Comparison of ENCODE assay signal across 25 mouse cellular contexts in the genomic region with DNA sequence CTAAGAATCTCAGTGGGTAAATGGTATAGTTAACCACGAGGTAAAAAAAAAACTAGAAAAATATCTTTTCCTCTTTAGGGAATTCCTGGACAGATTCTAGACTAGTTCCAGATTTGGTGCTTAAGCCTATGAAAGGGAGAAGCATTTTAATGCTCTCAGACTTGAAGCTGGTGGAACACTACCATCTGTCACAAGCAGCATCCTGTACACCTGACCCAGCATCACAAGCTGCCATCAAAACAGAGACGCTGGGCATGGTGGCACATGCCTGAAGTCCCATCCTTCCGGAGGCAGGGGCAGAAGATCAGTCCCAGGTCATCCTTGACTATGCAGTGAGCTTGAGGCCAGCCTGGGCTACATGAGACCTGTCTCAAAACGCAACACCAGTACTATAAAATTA.
DNase-seq lines count a peak whose midpoint lies in the region; ATAC-seq and TF ChIP-seq lines count a peak whose summit lies in the region.
"Had no signal": no experiment of that assay in that cellular context is flagged by ENCODE, and none has a peak within 500 bp of the region (broad histone marks: within the 10 kb centered on the region; RNA-seq: fewer than 3 reads in every experiment).

No protein-coding gene starts in this region.

- TF ChIP-seq POLR2A in lung, adult 2 months (IDR thresholded peaks at IDR 0.05; ENCODE audit: borderline replicate concordance, extremely low read depth, low read depth, low read length): no peak

- no peaks in the 10 kb centered on the region for H3K9me3 ChIP-seq in forebrain, embryonic 11.5 days (ENCODE audit: control insufficient read depth, low read length)
- no peaks in the 10 kb centered on the region for H3K9me3 ChIP-seq in midbrain, postnatal 0 days (ENCODE audit: low read length)
- H3K9me3 ChIP-seq: embryonic facial prominence, embryonic 15.5 days; forebrain, embryonic 10.5 days; hindbrain, embryonic 12.5 days had no signal

- H3K4me3 ChIP-seq in lung, adult 2 months (replicated peaks; ENCODE audit: extremely low read depth, low read depth, low read length): no peak overlapping the region
- H3K4me3 ChIP-seq in forebrain, embryonic 11.5 days (ENCODE audit: low read depth, low read length): no peak overlapping the region
- no peak overlapping the region for H3K4me3 ChIP-seq in midbrain, postnatal 0 days (ENCODE audit: low read depth, low read length)
- H3K4me3 ChIP-seq: embryonic facial prominence, embryonic 15.5 days; erythroblast, embryonic 14.5 days; forebrain, embryonic 10.5 days; gastrocnemius, adult 2 months; hindbrain, embryonic 12.5 days had no signal

- no peak overlapping the region for H3K4me2 ChIP-seq in forebrain, embryonic 11.5 days (ENCODE audit: low read depth, low read length, severe bottlenecking)
- no peak overlapping the region for H3K4me2 ChIP-seq in midbrain, postnatal 0 days (ENCODE audit: low read depth, low read length, poor library complexity, severe bottlenecking)
- H3K4me2 ChIP-seq: embryonic facial prominence, embryonic 15.5 days; hindbrain, embryonic 12.5 days had no signal

- no peak for TF ChIP-seq CTCF in lung, adult 2 months (IDR thresholded peaks at IDR 0.05; ENCODE audit: insufficient read depth, low read length)
- no peak for TF ChIP-seq CTCF in midbrain, postnatal 0 days (IDR thresholded peaks at IDR 0.05)

- H3K27ac ChIP-seq in forebrain, embryonic 11.5 days (ENCODE audit: low read depth, low read length): no peak overlapping the region
- no peak overlapping the region for H3K27ac ChIP-seq in midbrain, postnatal 0 days (ENCODE audit: low read depth, low read length)
- H3K27ac ChIP-seq: embryonic facial prominence, embryonic 15.5 days; forebrain, embryonic 10.5 days; gastrocnemius, adult 2 months; hindbrain, embryonic 12.5 days had no signal

- no peaks in the 10 kb centered on the region for H3K4me1 ChIP-seq in lung, adult 2 months (ENCODE audit: control insufficient read depth, insufficient read depth, low read length)
- no peaks in the 10 kb centered on the region for H3K4me1 ChIP-seq in forebrain, embryonic 11.5 days (replicated peaks; ENCODE audit: control insufficient read depth, insufficient read depth, low read length)
- no peaks in the 10 kb centered on the region for H3K4me1 ChIP-seq in midbrain, postnatal 0 days (ENCODE audit: insufficient read depth, low read length)
- H3K4me1 ChIP-seq: embryonic facial prominence, embryonic 15.5 days; forebrain, embryonic 10.5 days; hindbrain, embryonic 12.5 days had no signal

- 85% methylated on average over 4 of the region's 4 CpGs for WGBS in lung, adult 2 months
- 86% methylated on average over 4 of the region's 4 CpGs for WGBS in forebrain, embryonic 11.5 days
- 92% methylated on average over 4 of the region's 4 CpGs for WGBS in midbrain, postnatal 0 days

- no peaks in the 10 kb centered on the region for H3K36me3 ChIP-seq in forebrain, embryonic 11.5 days (ENCODE audit: control insufficient read depth, insufficient read depth, low read length)
- no peaks in the 10 kb centered on the region for H3K36me3 ChIP-seq in midbrain, postnatal 0 days (ENCODE audit: insufficient read depth, low read length)
- H3K36me3 ChIP-seq: embryonic facial prominence, embryonic 15.5 days; forebrain, embryonic 10.5 days; hindbrain, embryonic 12.5 days had no signal

- H3K27me3 ChIP-seq in forebrain, embryonic 11.5 days (ENCODE audit: control insufficient read depth, insufficient read depth, low read length): no peaks in the 10 kb centered on the region
- H3K27me3 ChIP-seq in midbrain, postnatal 0 days (ENCODE audit: insufficient read depth, low read length): no peaks in the 10 kb centered on the region
- H3K27me3 ChIP-seq: embryonic facial prominence, embryonic 15.5 days; hindbrain, embryonic 12.5 days had no signal

- peak; percentile 65 for ATAC-seq in cerebellum, adult (ENCODE audit: insufficient number of reproducible peaks, low FRiP score, low TSS enrichment)
- no peak for ATAC-seq in forebrain, embryonic 11.5 days (replicated peaks; ENCODE audit: low FRiP score)
- no peak for ATAC-seq in midbrain, postnatal 0 days (ENCODE audit: low FRiP score)
- ATAC-seq: CD4-positive, CD25-positive, alpha-beta regulatory T cell, adult 4 months; forebrain, embryonic 16.5 days; hindbrain, embryonic 16.5 days; inflammation-experienced regulatory T-cells, adult 6 months; intestine, postnatal 0 days had no signal

- DNase-seq in cerebellum, postnatal 4 days (ENCODE audit: low spot score in 2 of 2): no peak
- peak; percentile 8 for DNase-seq in cerebellum, adult 11 months
- DNase-seq in cerebellum, adult 8-10 months: peak; percentile 16
- peak; percentile 42 to 52 for DNase-seq in cerebellum, postnatal 14 days
- no peak for DNase-seq in lung, adult 2 months
- DNase-seq in forebrain, embryonic 11.5 days (ENCODE audit: low spot score): no peak
- no peak for DNase-seq in midbrain, postnatal 0 days (ENCODE audit: low spot score)
- DNase-seq: adrenal gland, postnatal 10 days; B cell, adult 2 months; gastrocnemius, adult 2 months; gastrocnemius, postnatal 36 days; heart, adult 11 months; heart, postnatal 10 days; heart, postnatal 4 days; kidney, adult 8-10 months had no signal

- no peak overlapping the region for H3K9ac ChIP-seq in forebrain, embryonic 11.5 days (ENCODE audit: low read length)
- H3K9ac ChIP-seq in midbrain, postnatal 0 days (replicated peaks; ENCODE audit: low read length, poor library complexity, severe bottlenecking): no peak overlapping the region
- H3K9ac ChIP-seq: embryonic facial prominence, embryonic 15.5 days; hindbrain, embryonic 12.5 days had no signal

Comparison
In these comparisons a context has a peak if more than half of its experiments do, and no peak if none do; other contexts are left out.
1. DNase-seq: peak in cerebellum, adult 11 months (single experiment), cerebellum, adult 8-10 months (single experiment) and cerebellum, postnatal 14 days (2 of 2); none in cerebellum, postnatal 4 days (0 of 2), lung, adult 2 months (single experiment), forebrain, embryonic 11.5 days (single experiment) and midbrain, postnatal 0 days (single experiment).